Mouse (Mus musculus) A20 (cell line): ENCODE data around the gene Rps6ka1.

ENCODE experiments used
- DNase-seq: peaks from one replicate; pipeline ENCODE4 v3.0.0-alpha.2; 2011; ENCODE audit warnings: low read depth, low spot score

Gene Rps6ka1

DNA sequence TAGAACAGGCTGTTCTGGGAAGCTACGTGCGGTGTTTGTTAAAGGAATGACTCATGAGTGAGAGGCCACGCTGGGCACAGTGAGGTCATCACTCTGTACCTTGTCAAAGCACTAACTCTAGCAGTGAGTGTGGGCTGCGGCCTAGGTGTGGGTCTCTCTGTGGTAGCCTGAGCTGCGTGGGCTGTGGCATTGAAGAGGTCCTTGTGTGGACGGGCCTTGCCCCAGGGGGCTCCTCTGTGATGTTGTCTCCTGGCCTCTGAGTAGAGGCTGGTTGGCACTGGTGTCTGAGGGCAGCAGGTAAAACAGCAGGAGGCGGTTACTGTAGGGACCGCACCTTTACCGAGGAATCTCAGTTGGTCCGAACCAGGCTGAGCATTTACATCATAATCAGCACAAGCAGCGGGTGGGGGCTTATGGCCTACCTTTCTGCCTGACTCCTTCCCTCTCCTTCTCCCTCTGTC is 9.9 kb upstream of the Rps6ka1 start:
- no peak for DNase-seq

- DNase-seq = no peak
These were observed 9.4 kb upstream of the Rps6ka1 start for GRCm38 (mm10) chr4:133896984-133897383.

DNA sequence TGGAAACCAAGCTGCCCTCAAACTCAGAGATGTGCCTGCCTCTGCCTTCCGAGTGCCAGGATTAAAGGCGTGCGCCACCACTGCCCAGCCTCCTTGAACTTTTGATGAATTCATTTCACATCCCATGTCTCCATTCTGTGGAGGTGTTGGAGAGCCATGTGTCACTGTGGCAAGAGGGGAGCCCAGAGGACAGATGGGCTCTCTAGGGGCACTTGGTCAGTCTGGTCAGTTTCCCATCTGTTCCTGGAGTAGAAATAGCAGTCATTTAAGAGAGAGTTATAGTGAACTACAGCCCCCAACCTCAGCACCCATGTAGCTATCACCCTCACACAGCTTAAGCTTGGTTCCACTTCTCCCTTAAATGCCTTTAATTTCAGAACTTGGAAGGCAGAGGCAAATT is 8.4 kb upstream of the Rps6ka1 start:
- no peak for DNase-seq

GRCm38 (mm10) chr4:133887249-133887648 is 348 bp downstream of the Rps6ka1 start:
- no peak for DNase-seq

DNA sequence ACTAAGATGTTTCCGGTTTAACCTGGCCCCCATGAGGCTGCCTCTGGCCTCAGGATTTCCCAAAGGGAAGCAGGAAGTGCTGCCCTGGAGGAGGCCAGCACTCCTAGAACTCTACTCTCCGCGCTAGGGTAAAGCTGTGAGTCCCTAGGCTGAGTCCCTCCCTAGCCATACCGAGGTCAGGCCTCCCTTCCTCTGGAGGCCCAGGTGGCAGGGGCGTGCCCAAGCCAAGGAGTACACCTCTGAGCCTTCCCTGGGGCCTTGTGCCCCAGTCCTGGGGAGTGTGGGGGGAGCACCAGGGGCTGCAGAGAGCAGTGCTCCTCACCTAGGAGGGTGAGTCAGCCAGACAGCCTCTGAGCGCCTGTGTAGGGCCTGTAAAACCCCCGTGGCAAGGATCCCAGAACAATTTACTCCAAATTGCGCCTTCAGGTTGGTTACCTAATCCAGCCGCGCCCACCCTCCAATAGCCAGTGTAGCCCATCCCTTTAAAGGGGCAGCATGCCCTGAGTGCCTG is 1.6 kb downstream of the Rps6ka1 start:
- DNase-seq = no peak

GRCm38 (mm10) chr4:133885331-133885730 is 2.3 kb downstream of the Rps6ka1 start:
- no peak for DNase-seq

DNA sequence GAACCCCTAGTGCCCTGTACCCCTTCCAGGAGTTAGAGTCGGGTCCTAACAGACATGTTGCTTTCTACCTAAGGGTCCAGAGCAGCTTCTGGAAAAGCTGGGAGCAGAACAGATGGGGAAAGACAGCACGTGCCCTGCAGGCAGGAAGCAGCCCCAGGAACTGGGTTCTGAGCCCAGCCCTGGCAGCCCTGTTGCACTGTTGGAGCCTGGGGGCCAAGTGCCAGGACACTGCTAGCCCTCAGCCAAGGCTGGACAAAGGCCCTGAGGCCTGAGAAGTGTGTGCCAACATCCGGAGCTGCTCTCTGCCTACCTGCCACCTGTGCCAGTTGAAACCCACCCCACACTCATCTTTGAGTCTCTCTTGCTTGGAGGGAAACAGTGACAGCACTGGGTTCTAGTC is 2.7 kb downstream of the Rps6ka1 start:
- DNase-seq = no peak

DNA sequence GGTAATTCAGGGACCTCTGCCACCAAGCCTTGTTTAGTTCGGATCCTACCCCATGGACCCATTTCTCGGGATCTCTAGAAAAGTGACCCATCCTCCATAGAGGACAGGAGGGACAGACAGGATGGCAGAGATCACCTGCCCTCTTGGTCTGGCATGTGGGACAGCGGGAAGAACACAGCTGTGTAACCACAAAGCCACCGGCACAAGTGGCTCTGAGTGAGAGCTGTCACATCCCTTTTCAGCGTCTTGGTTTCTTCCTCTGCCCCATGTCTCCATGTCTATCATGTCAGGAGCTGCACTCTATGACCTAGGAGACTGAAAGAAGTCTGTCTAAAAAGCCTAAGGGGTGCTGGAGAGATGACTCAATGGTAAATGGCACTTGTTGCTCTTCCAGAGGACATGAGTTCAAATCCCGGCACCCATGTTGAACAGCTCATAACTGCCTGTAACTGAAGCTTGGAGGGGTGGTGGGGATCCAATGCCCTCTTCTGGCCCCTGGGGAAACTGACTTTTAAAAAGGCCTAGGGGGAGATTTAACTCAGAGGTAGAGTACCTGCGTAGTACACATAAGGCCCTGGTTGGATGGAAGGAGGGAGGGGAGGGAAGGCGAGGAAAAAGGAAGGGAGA is 3.4 kb downstream of the Rps6ka1 start:
- no peak for DNase-seq

- no peak for DNase-seq
These were observed 5.7 kb downstream of the Rps6ka1 start for GRCm38 (mm10) chr4:133881851-133882250.

DNA sequence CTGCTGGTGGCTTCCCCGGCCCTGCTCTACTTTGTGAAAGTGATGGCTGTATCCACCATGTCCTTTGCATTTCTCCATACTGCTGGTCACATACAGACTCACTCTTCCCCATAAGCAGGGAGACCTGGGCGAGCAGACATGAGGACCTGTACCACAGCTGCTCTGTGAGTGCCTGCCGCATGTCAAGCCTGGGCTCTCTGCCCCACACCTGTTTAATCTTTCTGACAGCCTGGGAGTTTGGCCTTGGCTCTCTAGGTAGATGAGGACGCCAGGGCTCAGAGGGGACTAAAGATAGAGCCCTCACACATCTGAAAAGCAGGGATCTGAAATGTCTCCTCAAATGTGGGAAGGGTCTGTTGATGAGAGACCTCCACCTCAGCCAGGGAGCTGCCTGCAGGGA is 6.2 kb downstream of the Rps6ka1 start:
- no peak for DNase-seq

DNA sequence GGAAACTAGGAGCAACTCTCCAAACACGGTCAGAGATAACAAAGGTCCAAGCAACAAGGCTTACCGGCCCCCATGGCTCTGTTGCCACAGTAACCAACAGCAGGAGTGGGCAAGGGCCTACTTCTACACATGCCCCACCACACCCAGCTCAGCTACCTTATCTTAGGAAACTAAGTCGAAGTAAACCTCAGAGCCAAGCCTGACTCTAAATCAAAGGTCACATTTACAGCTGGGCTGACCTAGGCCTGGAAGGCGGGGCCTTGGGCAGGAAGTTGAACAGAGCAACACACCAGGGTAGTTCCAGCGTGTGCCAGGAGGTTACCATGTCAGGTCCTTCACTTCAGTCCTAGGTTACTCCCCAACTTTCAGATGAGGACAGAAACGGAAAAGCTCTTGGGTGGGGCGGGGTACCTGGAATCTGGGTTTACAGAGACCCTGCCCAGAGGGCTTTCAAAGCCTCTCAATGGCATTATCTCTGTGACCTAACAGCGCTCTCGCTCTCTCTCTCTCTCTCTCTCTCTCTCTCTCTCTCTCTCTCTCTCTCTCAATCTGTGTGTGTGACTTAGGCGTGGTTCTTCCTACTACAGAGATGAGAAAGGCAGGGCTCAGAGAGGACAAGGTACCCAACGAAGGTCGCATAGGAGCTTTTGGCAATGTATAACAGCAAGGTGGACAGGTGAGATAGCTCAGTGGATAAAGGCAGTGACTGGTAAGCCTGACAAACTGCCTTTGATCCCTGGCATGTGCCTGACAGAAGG is 8.3 kb downstream of the Rps6ka1 start:
- DNase-seq = peak; percentile 37

DNA sequence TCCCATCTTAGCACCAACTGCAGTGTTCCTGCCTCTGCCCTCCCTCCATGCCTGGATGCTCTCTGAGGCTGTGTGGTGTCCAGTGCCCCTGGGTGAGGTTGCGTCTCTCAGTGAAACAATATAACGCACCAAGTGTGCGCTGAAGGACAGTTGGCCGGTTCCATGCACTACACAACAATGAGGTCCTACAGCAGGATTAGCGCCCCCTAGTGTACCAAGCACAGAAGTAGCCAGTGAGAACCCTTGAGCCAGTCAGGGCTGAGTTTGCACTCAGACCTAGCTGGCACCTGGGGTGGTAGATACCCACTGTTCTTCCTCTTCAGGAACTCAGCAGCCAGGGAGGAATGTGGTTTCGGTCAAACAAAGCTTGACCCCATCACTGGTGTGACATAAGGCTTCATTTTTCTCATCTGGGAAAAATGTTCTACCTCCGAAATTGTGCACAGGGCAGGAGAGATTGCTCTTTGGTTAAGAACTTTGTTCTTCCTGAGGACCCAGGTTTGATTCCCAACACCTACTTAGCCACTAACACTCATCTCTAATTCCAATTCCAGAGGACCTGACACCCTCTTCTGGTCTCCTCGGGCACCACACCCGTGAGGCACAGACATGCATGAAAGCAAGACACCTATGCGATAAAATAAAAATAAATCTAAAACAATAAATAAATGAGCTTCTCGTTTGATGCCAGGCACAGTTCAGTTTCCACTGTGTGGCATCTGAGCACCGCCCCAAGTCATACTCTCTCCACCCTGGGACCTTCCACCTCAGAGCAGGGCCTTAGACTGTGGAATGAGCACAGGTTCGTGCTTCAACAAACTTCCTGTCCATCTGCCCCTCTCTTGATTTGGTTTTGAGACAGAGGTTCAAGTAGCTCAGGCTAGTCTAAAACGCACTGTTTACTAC is 9.5 kb downstream of the Rps6ka1 start:
- DNase-seq = peak; percentile 68

DNA sequence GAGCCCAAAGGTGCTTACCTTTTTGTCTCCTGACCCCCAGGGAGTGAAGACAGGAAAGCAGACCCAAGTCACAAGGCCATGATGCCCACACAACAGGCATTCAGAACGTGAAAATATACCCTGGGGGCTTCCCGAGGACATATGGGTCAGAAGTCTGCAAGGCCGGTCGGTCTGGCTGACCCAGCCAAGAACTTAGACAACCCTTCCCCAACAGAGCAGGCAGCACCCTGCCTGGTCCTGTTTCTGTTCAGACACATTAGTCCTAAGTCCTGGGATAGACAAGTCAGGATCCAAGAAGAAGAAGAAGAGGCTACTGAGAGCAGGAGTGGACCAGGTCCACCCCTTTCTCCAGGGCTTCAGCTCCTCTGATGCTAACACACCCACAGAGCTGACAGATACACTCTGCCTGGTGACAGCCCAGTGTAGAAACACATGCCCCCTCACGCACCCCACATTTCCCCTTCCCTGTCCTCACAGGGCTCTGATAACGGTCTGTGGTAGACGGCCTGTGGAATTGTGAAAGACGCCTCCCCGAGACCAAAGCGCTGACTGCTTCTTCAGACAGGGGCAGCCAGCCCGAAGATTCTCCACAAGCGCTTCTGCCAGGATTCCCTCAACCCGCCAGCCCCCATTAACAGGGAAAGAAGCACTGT is 12.6 kb downstream of the Rps6ka1 start:
- DNase-seq = no peak

- DNase-seq = peak; percentile 50
These were observed 13.4 kb downstream of the Rps6ka1 start for GRCm38 (mm10) chr4:133873926-133874864.

- DNase-seq = no peak
These were observed 14.2 kb downstream of the Rps6ka1 start for GRCm38 (mm10) chr4:133873431-133873851.

- DNase-seq = peak; percentile 88
These were observed 14.7 kb downstream of the Rps6ka1 start for GRCm38 (mm10) chr4:133872812-133873300.

GRCm38 (mm10) chr4:133872222-133872811 is 15.3 kb downstream of the Rps6ka1 start:
- peak; percentile 40 for DNase-seq

DNA sequence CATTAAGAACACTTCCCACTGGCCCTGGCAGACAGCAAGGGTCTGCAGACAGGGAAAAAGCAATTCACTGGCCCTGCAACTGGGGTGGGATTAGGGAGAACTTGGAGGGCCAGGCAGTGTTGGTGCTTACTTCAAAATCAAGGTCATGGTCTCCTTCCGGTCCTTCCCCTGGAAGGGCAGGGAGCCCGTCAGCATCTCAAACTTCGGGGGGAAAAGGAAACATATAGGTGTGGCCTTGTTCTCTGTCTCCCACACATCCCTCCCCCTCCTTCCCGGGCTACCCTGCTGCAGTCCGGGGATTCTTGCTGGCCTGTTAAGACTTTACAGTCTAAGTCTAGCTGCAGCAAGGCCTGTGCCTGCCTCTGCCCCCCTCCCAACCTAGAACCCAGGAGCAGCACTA is 22.4 kb downstream of the Rps6ka1 start:
- DNase-seq = no peak

DNA sequence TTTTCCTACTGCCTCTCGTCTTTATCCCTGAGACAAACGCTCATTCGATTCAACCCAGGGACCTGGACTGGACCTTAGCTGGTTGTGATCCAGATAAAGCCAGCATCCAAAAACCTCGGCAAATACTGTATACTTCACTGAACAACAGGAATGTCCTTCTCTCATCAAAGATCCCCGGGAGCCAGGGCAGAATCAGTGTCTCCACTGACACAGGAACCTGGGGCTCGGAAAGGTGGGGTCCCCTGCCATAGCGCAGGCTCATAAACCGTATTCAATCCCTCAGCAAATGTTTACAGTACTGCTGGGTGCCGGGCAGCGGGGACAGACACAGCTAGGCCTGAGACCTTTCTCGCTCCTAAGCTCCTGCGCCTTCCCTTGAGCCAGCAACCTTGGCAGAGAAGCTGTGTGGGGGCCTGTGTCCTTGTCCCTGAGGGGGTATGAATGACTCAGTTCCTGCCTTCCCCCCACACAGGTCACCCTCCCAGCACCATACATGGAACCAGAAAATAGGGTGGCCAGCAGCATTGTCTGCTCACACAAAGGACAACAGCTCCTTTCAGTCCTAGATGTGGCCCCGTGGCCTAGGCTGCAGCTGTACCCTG is 23.1 kb downstream of the Rps6ka1 start:
- no peak for DNase-seq
